Mouse (Mus musculus) stomach, embryonic 14.5 days (tissue): ENCODE measurements at regions not wholly inside any gene's neighbourhood (a gene's known extent, or its start where the extent isn't known, plus 50 kb on each side); places are given as distances from the start of the nearest gene placed in this dataset.

Experiments
- ATAC-seq: fragments of 200-750 bp; cut with Nextera tagmentation; 2 replicates; pipeline ENCODE4 v1.8.0; 2017; ENCODE audit warnings: low read depth, moderate TSS enrichment; ENCODE audit not compliant: insufficient number of reproducible peaks, insufficient read depth, low FRiP score
- H3K27ac ChIP-seq: fragments of 300-500 bp; sonication (generic); 2 replicates; pipeline ENCODE4 v1.5.1; 2014; ENCODE audit warnings: mild to moderate bottlenecking, low read length, moderate library complexity, mixed read lengths
- H3K27me3 ChIP-seq: fragments of 300-500 bp; sonication (generic); 2 replicates; pipeline ENCODE4 v1.6.1; 2014; ENCODE audit warnings: low read length, control low read depth, mixed read lengths; ENCODE audit not compliant: control insufficient read depth, insufficient read depth
- H3K36me3 ChIP-seq: fragments of 300-500 bp; sonication (generic); 2 replicates; pipeline ENCODE4 v1.6.1; 2014; ENCODE audit warnings: mild to moderate bottlenecking, control low read depth, low read length, moderate library complexity, mixed read lengths; ENCODE audit not compliant: control insufficient read depth, insufficient read depth
- H3K4me1 ChIP-seq: fragments of 300-500 bp; sonication (generic); 2 replicates; pipeline ENCODE4 v1.6.1; 2014; ENCODE audit warnings: low read length, control low read depth, mixed read lengths; ENCODE audit not compliant: control insufficient read depth, insufficient read depth
- H3K4me2 ChIP-seq: fragments of 300-500 bp; sonication (generic); replicated peaks from 2 replicates; pipeline ENCODE4 v1.6.1; 2014; ENCODE audit warnings: low read depth, low read length, control low read depth
- H3K4me3 ChIP-seq: fragments of 300-500 bp; sonication (generic); 2 replicates; pipeline ENCODE4 v1.5.1; 2014; ENCODE audit warnings: low read depth, low read length, control low read depth
- H3K9ac ChIP-seq: fragments of 300-500 bp; sonication (generic); replicated peaks from 2 replicates; pipeline ENCODE4 v1.6.1; 2014; ENCODE audit warnings: low read depth, mild to moderate bottlenecking, control low read depth, low read length, moderate library complexity, mixed read lengths
- H3K9me3 ChIP-seq: fragments of 300-500 bp; sonication (generic); 2 replicates; pipeline ENCODE4 v1.6.1; 2016; ENCODE audit warnings: low read depth, low read length, control low read depth; ENCODE audit not compliant: control insufficient read depth
- WGBS: fragments of 180-500 bp; shearing (Covaris S2); extraction: QIAGEN DNeasy Blood & Tissue Kit; methylation state at CpG from one replicate; pipeline ENCODE4 v1.1.7; 2014; 5-methylcytosine and 5-hydroxymethylcytosine counted together

GRCm38 (mm10) chr13:38819526-38819925 lies 141.1 kb downstream of the Slc35b3 start:
- no peak overlapping the region for H3K4me2 ChIP-seq
- H3K9ac ChIP-seq = no peak overlapping the region
- H3K27me3 ChIP-seq = no peaks in the 10 kb centered on the region
- no peak overlapping the region for H3K27ac ChIP-seq
- H3K4me1 ChIP-seq = no peaks in the 10 kb centered on the region
- no peak overlapping the region for H3K4me3 ChIP-seq
- H3K36me3 ChIP-seq = no peaks in the 10 kb centered on the region
- ATAC-seq = no peak
- 81% methylated on average over 3 of the region's 3 CpGs for WGBS
- H3K9me3 ChIP-seq = no peaks in the 10 kb centered on the region

GRCm38 (mm10) chr13:38818781-38819180 lies 141.9 kb downstream of the Slc35b3 start:
- 83% methylated on average over 1 of the region's 1 CpGs for WGBS
- H3K4me3 ChIP-seq = no peak overlapping the region
- no peaks in the 10 kb centered on the region for H3K27me3 ChIP-seq
- H3K9ac ChIP-seq = no peak overlapping the region
- no peaks in the 10 kb centered on the region for H3K36me3 ChIP-seq
- no peak overlapping the region for H3K27ac ChIP-seq
- H3K4me1 ChIP-seq = no peaks in the 10 kb centered on the region
- ATAC-seq = no peak
- no peaks in the 10 kb centered on the region for H3K9me3 ChIP-seq
- H3K4me2 ChIP-seq = no peak overlapping the region

DNA sequence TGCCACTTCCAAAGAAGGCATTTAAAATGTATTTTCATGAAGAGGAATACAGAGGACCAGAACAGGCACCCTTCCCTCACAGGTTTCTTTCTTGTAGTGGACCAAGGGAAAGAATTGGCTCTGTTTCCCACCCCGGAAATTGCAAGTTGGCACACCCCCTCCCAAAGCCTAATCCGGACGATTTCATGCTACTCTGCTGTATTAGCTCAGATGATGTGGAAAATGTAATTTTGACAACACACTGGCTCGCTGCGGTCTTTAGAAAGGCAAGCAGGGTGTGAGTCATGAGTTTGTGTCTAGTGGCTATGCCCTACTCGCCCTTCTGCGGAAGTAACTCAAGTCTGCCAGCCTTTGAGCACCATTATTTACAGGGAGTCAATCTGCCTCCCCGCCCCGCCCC lies 144.4 kb downstream of the Slc35b3 start:
- Histone ChIP-seq H3K4me1 (no peaks in the 10 kb centered on the region), H3K4me3 (no peak overlapping the region), H3K9me3 (no peaks in the 10 kb centered on the region), H3K4me2 (no peak overlapping the region), H3K27ac (no peak overlapping the region), H3K36me3 (no peaks in the 10 kb centered on the region), H3K27me3 (no peaks in the 10 kb centered on the region), H3K9ac (no peak overlapping the region)
- WGBS = 73% methylated on average over 8 of the region's 9 CpGs
- ATAC-seq = no peak

DNA sequence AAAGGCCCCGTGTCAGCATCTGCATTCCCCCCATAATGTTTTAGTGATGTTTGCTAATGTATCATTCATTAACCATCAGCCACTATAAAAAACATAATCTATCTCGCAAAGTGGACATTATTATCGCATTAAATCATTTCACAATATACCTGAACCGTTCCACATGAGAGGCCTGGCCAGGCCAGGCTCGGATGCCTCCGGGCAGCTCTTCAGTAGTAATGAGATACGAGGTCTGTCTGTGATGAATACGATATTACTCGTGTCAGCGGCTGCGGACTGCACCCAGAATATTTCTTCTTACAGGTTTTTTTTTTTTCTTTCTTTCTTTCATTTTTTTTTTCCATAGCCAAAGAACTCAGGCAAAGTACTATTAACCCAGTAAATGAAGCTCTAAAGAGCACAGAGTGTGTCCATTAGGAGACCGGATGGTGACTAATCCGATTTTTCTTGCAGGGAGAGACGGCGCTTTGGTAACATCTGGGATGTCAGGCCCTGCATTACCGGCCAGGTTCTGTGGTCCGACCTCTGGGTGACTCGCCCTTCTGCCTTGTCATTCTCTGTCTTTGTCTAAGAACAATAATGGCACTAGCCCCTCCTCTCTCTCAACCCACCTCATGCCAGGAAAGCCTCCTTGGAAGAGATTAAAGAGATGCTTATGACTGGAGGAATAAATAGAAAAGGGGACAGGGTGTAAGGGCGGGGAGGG lies 145.5 kb downstream of the Slc35b3 start:
- H3K27ac ChIP-seq = no peak overlapping the region
- H3K4me3 ChIP-seq = no peak overlapping the region
- no peak overlapping the region for H3K9ac ChIP-seq
- H3K4me2 ChIP-seq = no peak overlapping the region
- 83% methylated on average over 19 of the region's 19 CpGs for WGBS
- no peak for ATAC-seq
- H3K9me3 ChIP-seq = no peaks in the 10 kb centered on the region
- no peaks in the 10 kb centered on the region for H3K27me3 ChIP-seq
- H3K36me3 ChIP-seq = no peaks in the 10 kb centered on the region
- H3K4me1 ChIP-seq = no peaks in the 10 kb centered on the region

GRCm38 (mm10) chr13:38798514-38798913 lies 139.7 kb upstream of the Eef1e1 start:
- Histone ChIP-seq H3K36me3 (no peaks in the 10 kb centered on the region), H3K27ac (no peak overlapping the region), H3K4me1 (no peaks in the 10 kb centered on the region), H3K27me3 (no peaks in the 10 kb centered on the region), H3K4me2 (no peak overlapping the region), H3K9ac (no peak overlapping the region), H3K9me3 (no peaks in the 10 kb centered on the region), H3K4me3 (no peak overlapping the region)
- ATAC-seq = no peak
- 76% methylated on average over 11 of the region's 11 CpGs for WGBS

DNA sequence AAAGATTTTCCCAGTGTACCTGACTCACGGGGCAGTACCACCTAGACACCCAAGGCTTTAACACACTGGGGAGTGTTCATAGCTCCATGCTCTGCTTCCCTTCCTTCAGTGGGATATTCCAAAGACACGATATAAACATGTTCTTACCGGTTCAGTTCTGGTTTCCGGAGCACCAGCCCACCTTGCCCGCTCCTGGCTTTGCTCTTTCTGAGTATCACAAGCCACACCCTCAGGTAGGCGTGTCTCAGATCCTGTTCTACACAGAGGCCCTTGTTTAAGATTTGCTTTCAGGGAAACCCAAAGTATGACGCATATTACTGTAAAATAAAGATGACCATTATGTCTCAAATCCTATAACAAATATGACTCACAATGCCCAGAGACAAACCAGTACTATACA lies 134.6 kb upstream of the Eef1e1 start:
- Histone ChIP-seq H3K4me3 (no peak overlapping the region), H3K36me3 (no peaks in the 10 kb centered on the region), H3K4me1 (no peaks in the 10 kb centered on the region), H3K4me2 (no peak overlapping the region), H3K27ac (no peak overlapping the region), H3K9me3 (no peaks in the 10 kb centered on the region), H3K9ac (no peak overlapping the region), H3K27me3 (no peaks in the 10 kb centered on the region)
- WGBS = 33% methylated on average over 7 of the region's 7 CpGs
- ATAC-seq = peak; percentile 72

- Histone ChIP-seq H3K9ac (no peak overlapping the region), H3K4me1 (no peaks in the 10 kb centered on the region), H3K9me3 (no peaks in the 10 kb centered on the region), H3K4me3 (no peak overlapping the region), H3K4me2 (no peak overlapping the region), H3K27me3 (no peaks in the 10 kb centered on the region), H3K36me3 (no peaks in the 10 kb centered on the region), H3K27ac (no peak overlapping the region)
- no peak for ATAC-seq
- 71% methylated on average over 6 of the region's 6 CpGs for WGBS
These were observed 121.8 kb upstream of the Eef1e1 start for GRCm38 (mm10) chr13:38780630-38781010.

DNA sequence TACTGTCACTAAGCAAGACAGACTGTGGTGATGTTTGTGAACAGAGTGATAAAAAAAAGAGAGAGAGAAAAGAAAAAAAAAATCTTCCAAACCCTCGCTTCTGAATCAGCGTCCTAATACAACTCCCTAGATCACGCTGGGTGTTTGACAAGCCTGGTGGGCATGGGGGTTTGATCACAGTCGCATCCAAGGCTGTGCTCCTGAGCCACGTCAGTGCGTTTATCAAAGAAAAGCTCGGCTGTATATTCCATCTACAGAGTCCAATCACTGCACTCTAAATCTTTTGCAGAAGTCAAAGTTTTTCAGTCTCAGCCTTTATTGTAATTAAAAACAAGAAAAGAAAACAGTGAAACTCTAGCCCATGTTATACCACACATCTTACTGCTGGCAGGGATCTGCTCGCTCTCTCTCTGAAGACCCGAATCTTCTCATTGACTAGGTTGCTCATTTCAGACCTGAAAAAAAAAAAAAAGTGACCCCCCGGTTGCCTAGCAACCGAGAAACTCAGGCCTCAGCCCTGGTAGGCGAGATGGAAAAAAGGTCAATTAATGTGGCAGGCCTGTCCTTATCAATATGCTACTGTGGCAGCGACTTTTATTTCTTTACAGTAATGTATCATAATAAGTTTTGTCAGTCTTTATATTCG lies 121.2 kb upstream of the Eef1e1 start:
- H3K9me3 ChIP-seq = no peaks in the 10 kb centered on the region
- no peaks in the 10 kb centered on the region for H3K27me3 ChIP-seq
- H3K9ac ChIP-seq = no peak overlapping the region
- ATAC-seq = no peak
- H3K4me2 ChIP-seq = no peak overlapping the region
- no peaks in the 10 kb centered on the region for H3K4me1 ChIP-seq
- no peak overlapping the region for H3K4me3 ChIP-seq
- no peaks in the 10 kb centered on the region for H3K36me3 ChIP-seq
- 54% methylated on average over 14 of the region's 14 CpGs for WGBS
- no peak overlapping the region for H3K27ac ChIP-seq

DNA sequence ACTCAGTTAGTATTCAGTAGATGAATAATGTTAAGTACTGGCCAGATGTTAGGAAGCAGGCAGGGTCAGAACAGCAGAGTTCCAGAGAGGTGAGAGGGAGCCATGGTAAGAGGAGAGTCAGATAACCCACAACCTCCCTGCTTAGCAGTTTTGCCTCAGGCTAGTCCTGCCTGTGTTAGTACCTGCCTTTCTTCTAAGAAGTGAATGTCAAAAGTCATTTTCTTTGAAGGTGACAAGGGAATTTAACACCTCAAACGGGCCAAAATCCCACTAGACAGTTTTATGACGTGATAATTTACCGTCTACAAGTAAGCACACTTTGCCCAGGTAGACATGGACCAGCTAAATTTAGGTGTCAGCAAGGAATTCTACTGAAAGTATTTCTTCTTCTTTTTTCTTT lies 117.7 kb upstream of the Eef1e1 start:
- no peaks in the 10 kb centered on the region for H3K27me3 ChIP-seq
- H3K4me3 ChIP-seq = no peak overlapping the region
- no peaks in the 10 kb centered on the region for H3K9me3 ChIP-seq
- H3K27ac ChIP-seq = no peak overlapping the region
- H3K4me2 ChIP-seq = no peak overlapping the region
- no peaks in the 10 kb centered on the region for H3K36me3 ChIP-seq
- ATAC-seq = no peak
- WGBS = 78% methylated on average over 3 of the region's 3 CpGs
- no peak overlapping the region for H3K9ac ChIP-seq
- H3K4me1 ChIP-seq = no peaks in the 10 kb centered on the region
